Mouse (Mus musculus) ES-E14 (cell line): ENCODE measurements around the gene Srp14.

Source experiments
- CHD2 ChIP-seq: IDR thresholded peaks from 2 replicates; pipeline ENCODE4 v1.6.1; 2014; ENCODE audit warnings: mild to moderate bottlenecking, low read depth, low read length, inconsistent platforms
- HCFC1 ChIP-seq: IDR thresholded peaks from 2 replicates; pipeline ENCODE4 v1.6.1; 2012; ENCODE audit warnings: low read length, inconsistent platforms, borderline replicate concordance; ENCODE audit not compliant: insufficient read depth
- MAFK ChIP-seq: IDR thresholded peaks from 2 replicates; pipeline ENCODE4 v1.6.1; 2014; ENCODE audit warnings: mild to moderate bottlenecking, low read depth, low read length, inconsistent platforms; ENCODE audit not compliant: insufficient read depth
- ZC3H11A ChIP-seq: IDR thresholded peaks from 2 replicates; pipeline ENCODE4 v1.6.1; 2012; ENCODE audit warnings: low read depth, mild to moderate bottlenecking, inconsistent platforms, low read length, borderline replicate concordance
- ZNF384 ChIP-seq: IDR thresholded peaks from 2 replicates; pipeline ENCODE4 v1.6.1; 2012; ENCODE audit warnings: low read depth, low read length, inconsistent platforms

DNA sequence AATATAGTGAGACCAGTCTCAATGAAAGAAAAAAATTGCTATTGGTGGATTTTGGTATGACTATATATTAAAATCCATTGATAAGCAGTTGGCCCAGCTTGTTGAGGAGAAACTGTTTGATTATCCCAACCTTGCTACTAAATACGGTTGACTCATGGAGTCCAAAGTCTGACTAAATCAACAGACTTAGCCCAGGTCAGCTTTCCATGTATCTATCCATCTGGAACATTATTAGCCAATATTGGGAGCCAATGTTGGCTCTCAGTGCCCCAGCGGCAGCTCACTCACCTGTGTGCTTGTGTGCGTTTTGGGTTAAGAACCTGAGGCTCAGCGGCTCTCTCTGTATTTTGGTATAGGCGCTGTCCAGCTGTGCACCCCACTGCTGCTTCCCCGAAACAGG is 28.5 kb downstream of the Srp14 start:
- TF ChIP-seq MAFK (no peak), HCFC1 (no peak), CHD2 (no peak), ZNF384 (no peak), ZC3H11A (no peak)
